Mouse (Mus musculus): ENCODE data around the gene 1700028J19Rik. TPM values are rescaled to one million over a fixed set of nuclear protein-coding genes. Genes with fewer than 3 reads are reported as not detected.
"Not testable (repeated sequence)": the region's sequence is repeated elsewhere in the genome, so short reads cannot be mapped to it uniquely, and the experiment has no call there.

The 1700028J19Rik gene
- polyA plus RNA-seq, 1 experiment from 2014 or later = 0.79 TPM

DNA sequence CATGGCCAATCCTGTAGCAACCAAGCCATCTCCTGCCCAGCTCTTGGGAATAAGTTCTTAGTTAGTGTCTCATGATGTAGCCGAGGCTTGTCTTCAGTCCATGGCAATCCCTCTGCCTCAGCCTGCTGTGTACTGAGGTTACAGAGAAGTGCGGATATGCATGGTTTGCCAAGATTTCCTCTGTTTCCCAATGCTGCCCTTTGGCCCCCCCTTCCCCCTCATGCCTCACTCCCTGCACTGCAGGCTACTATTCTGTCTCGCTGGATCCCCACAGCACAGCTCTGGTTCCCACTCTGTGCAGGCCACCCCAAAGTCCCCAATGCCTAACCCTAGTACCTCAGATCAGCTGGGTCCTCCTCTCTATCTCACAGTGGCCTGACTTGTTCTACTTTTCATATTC, 38.2 kb downstream of the 1700028J19Rik start:
- ATAC-seq (ENCODE audit: extremely low read depth, insufficient number of reproducible peaks, low FRiP score, low TSS enrichment) = no peak
- Histone ChIP-seq H3K36me3 (no peaks in the 10 kb centered on the region), H3K27ac (replicated peaks) (no peak overlapping the region), H3K4me1 (no peaks in the 10 kb centered on the region), H3K9me3 (no peaks in the 10 kb centered on the region), H3K27me3 (replicated peaks) (0 out of 2 replicates have a peak, but pooled peaks cover 3% of the 10 kb centered on the region), H3K4me3 (no peak overlapping the region), H3K4me2 (no peak overlapping the region), H3K9ac (no peak overlapping the region)
- 63% methylated on average over 3 of the region's 3 CpGs for WGBS

DNA sequence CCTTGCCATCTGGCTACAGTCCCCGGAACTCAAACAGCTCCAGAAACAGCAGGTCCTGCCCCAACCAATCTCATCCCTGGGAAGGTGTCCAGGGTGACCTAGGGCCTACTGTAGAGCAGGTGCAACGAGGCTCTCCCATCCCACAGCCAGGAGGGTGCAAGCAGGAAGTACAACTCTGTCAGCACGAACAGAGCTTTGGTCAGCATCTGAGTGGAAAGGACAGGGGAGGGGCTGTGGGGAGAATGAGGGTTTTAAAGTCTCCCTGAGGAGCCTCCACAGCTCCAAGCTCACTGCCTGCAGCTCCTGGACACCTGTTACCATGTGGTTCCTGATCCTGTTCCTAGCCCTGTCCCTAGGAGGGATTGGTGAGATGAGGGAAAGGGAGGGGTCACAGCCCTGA, 39.4 kb downstream of the 1700028J19Rik start, which contains the start of gene Klk1b4:
Klk1b4 (plus strand) TSS at position 301 of the 400 bp plus-strand sequence.
- H3K4me1 ChIP-seq; H3K4me2 ChIP-seq; ATAC-seq (ENCODE audit: extremely low read depth, insufficient number of reproducible peaks, low FRiP score, low TSS enrichment); H3K4me3 ChIP-seq; H3K9me3 ChIP-seq; H3K27me3 ChIP-seq (replicated peaks); H3K36me3 ChIP-seq; H3K9ac ChIP-seq; H3K27ac ChIP-seq (replicated peaks): not testable (repeated sequence)
- WGBS = 38% methylated on average over 3 of the region's 3 CpGs

DNA sequence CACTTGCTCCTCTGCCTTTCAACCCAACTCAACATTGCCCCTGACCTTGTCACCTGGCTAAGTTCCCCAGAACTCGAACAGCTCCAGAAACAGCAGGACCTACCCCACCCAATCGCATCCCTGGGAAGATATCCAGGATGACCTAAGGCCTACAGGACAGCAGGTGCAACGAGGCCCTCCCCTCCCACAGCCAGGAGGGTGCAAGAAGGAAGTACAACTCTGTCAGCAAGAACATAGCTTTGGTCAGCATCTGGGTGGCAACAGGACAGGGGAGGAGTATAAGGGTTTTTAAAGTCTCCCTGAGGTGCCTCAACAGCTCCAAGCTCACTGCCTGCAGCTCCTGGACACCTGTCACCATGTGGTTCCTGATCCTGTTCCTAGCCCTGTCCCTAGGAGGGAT, 48.6 kb downstream of the 1700028J19Rik start, which contains the start of gene Klk1b3:
Klk1b3 (plus strand) TSS at position 301 of the 400 bp plus-strand sequence.
- no peak for ATAC-seq (ENCODE audit: extremely low read depth, insufficient number of reproducible peaks, low FRiP score, low TSS enrichment)
- H3K36me3 ChIP-seq = no peaks in the 10 kb centered on the region
- no peak within 1 kb of the TSS for H3K4me2 ChIP-seq
- WGBS = 58% methylated on average over 3 of the region's 3 CpGs
- no peaks in the 10 kb centered on the region for H3K27me3 ChIP-seq (replicated peaks)
- H3K9me3 ChIP-seq = no peaks in the 10 kb centered on the region
- no peak within 1 kb of the TSS for H3K27ac ChIP-seq (replicated peaks)
- no peaks in the 10 kb centered on the region for H3K4me1 ChIP-seq
- no peak within 1 kb of the TSS for H3K4me3 ChIP-seq
- no peak within 1 kb of the TSS for H3K9ac ChIP-seq

DNA sequence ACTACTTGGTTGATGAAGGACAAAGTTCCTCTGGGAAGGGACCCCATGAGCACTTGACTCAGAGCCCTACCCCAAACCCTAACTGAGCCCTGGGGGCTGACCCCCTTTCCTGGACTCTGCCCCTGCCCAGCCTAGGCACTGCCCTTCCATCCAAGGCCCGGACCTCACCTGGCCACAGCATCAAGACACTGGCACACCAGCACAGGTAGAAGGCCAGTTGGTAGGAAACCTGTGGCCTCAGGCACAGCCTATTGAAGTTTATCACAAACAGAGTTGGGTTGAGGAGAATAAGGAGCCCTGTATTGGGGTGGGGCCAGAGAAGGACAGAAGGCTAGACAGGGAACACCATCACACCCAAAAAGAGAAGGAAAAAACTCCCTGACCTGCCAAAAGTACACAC, 53.0 kb downstream of the 1700028J19Rik start:
- not testable (repeated sequence) for H3K9me3 ChIP-seq; H3K4me1 ChIP-seq; H3K27ac ChIP-seq (replicated peaks); ATAC-seq (ENCODE audit: extremely low read depth, insufficient number of reproducible peaks, low FRiP score, low TSS enrichment); H3K9ac ChIP-seq; H3K4me2 ChIP-seq; H3K27me3 ChIP-seq (replicated peaks); H3K36me3 ChIP-seq; H3K4me3 ChIP-seq
- WGBS = 81% methylated on average over 1 of the region's 1 CpGs

DNA sequence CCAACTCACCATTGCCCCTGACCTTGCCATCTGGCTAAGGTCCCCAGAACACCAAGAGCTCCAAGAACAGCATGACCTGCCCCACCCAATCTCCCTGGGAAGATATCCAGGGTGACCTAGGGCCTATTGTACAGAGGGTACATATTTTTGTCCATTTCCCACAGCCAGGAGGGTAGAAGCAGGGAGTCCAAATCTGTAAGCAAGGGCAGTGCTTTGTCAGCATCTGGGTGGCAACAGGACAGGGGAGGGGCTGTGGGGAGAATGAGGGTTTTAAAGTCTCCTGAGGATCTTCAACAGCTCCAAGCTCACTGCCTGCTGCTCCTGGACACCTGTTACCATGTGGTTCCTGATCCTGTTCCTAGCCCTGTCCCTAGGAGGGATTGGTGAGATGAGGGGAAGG, 58.6 kb downstream of the 1700028J19Rik start, which contains the start of gene Klk1b24:
Klk1b24 (plus strand) TSS at position 301 of the 400 bp plus-strand sequence.
- H3K36me3 ChIP-seq; H3K4me2 ChIP-seq; H3K27ac ChIP-seq (replicated peaks); H3K4me1 ChIP-seq; H3K9me3 ChIP-seq; H3K27me3 ChIP-seq (replicated peaks); H3K9ac ChIP-seq; ATAC-seq (ENCODE audit: extremely low read depth, insufficient number of reproducible peaks, low FRiP score, low TSS enrichment); H3K4me3 ChIP-seq: not testable (repeated sequence)

DNA sequence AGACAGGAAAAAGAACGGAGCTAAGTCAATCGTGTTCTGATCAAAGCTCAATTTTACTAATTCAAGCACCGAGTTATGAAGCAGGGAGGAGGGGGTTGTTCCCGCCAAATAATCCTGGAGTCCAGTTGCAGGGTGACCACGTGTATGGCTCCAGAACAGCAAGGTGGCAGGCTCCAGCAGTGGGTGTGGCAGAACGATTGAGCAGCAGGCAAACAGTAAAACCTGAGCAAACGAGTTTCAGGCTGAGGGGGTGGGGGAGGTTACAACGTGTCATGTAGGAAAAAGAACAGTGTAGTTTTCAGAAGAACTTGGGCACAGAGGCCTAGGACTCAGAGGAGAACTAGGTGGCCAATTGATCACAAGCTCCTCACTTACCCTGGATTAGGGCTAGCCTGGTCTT, 60.0 kb downstream of the 1700028J19Rik start:
- H3K9me3 ChIP-seq; H3K27me3 ChIP-seq (replicated peaks); H3K27ac ChIP-seq (replicated peaks); ATAC-seq (ENCODE audit: extremely low read depth, insufficient number of reproducible peaks, low FRiP score, low TSS enrichment); H3K4me2 ChIP-seq; H3K4me1 ChIP-seq; H3K4me3 ChIP-seq; H3K36me3 ChIP-seq; H3K9ac ChIP-seq: not testable (repeated sequence)
- 63% methylated on average over 8 of the region's 8 CpGs for WGBS

Other genes with a start within 250 kb of the 1700028J19Rik start
- gene Klk1b26, start 234.5 kb downstream of the 1700028J19Rik start, polyA plus RNA-seq (2015; fragmentation: Nextera tagmentation; extraction: Ambion mirVana) = not detected in 2 replicates
- gene Klk1b27, start 194.4 kb downstream of the 1700028J19Rik start, polyA plus RNA-seq (2015; fragmentation: Nextera tagmentation; extraction: Ambion mirVana) = not detected in 2 replicates
- not detected in 2 replicates for gene Klk1b21, start 144.4 kb downstream of the 1700028J19Rik start, polyA plus RNA-seq (2015; fragmentation: Nextera tagmentation; extraction: Ambion mirVana)
- gene Klk1b22, start 134.0 kb downstream of the 1700028J19Rik start, polyA plus RNA-seq (2015; fragmentation: Nextera tagmentation; extraction: Ambion mirVana) = not detected in 2 replicates
- gene Klk1b16, start 109.9 kb downstream of the 1700028J19Rik start, polyA plus RNA-seq (2015; fragmentation: Nextera tagmentation; extraction: Ambion mirVana) = not detected in 2 replicates
- gene Klk1b24, start 58.5 kb downstream of the 1700028J19Rik start, polyA plus RNA-seq (2015; fragmentation: Nextera tagmentation; extraction: Ambion mirVana) = not detected in 2 replicates
- not detected in 2 replicates for gene Klk1b3, start 48.5 kb downstream of the 1700028J19Rik start, polyA plus RNA-seq (2015; fragmentation: Nextera tagmentation; extraction: Ambion mirVana)
- not detected in 2 replicates for gene Klk1b4, start 39.3 kb downstream of the 1700028J19Rik start, polyA plus RNA-seq (2015; fragmentation: Nextera tagmentation; extraction: Ambion mirVana)
- not detected in 2 replicates for gene Klk1b5, start 30.8 kb downstream of the 1700028J19Rik start, polyA plus RNA-seq (2015; fragmentation: Nextera tagmentation; extraction: Ambion mirVana)
- gene Klk1, start 21.3 kb downstream of the 1700028J19Rik start, polyA plus RNA-seq (2015; fragmentation: Nextera tagmentation; extraction: Ambion mirVana) = not detected in 2 replicates
- 0.09 TPM in 1 of 2 replicates, not detected in the other for gene Gm36864, start 10.5 kb downstream of the 1700028J19Rik start, polyA plus RNA-seq (2015; fragmentation: Nextera tagmentation; extraction: Ambion mirVana)
- 85.1 and 87.1 TPM in 2 replicates for gene 2410002F23Rik, start within 50 bp of the 1700028J19Rik start, polyA plus RNA-seq (2015; fragmentation: Nextera tagmentation; extraction: Ambion mirVana)
- not detected in 2 replicates for gene Acp4, start 10.7 kb upstream of the 1700028J19Rik start, polyA plus RNA-seq (2015; fragmentation: Nextera tagmentation; extraction: Ambion mirVana)
- gene Gm15517, start 14.8 kb upstream of the 1700028J19Rik start, polyA plus RNA-seq (2015; fragmentation: Nextera tagmentation; extraction: Ambion mirVana) = not detected in 2 replicates
- gene Clec11a, start 60.2 kb upstream of the 1700028J19Rik start, polyA plus RNA-seq (2015; fragmentation: Nextera tagmentation; extraction: Ambion mirVana) = 0.67 and 0.71 TPM in 2 replicates
- gene Shank1, start 63.6 kb upstream of the 1700028J19Rik start, polyA plus RNA-seq (2015; fragmentation: Nextera tagmentation; extraction: Ambion mirVana) = 0.62 and 0.80 TPM in 2 replicates
- 0.53 and 0.62 TPM in 2 replicates for gene Syt3, start 137.4 kb upstream of the 1700028J19Rik start, polyA plus RNA-seq (2015; fragmentation: Nextera tagmentation; extraction: Ambion mirVana)
- gene 1700008O03Rik, start 139.1 kb upstream of the 1700028J19Rik start, polyA plus RNA-seq (2015; fragmentation: Nextera tagmentation; extraction: Ambion mirVana) = 0.35 and 0.45 TPM in 2 replicates
- gene Lrrc4b, start 182.3 kb upstream of the 1700028J19Rik start, polyA plus RNA-seq (2015; fragmentation: Nextera tagmentation; extraction: Ambion mirVana) = 1.6 and 1.7 TPM in 2 replicates
- gene Aspdh, start 218.7 kb upstream of the 1700028J19Rik start, polyA plus RNA-seq (2015; fragmentation: Nextera tagmentation; extraction: Ambion mirVana) = 0.70 and 1.4 TPM in 2 replicates
- 138 and 158 TPM in 2 replicates for gene Josd2, start 221.3 kb upstream of the 1700028J19Rik start, polyA plus RNA-seq (2015; fragmentation: Nextera tagmentation; extraction: Ambion mirVana)
- 88.2 and 93.2 TPM in 2 replicates for gene Emc10, start 249.8 kb upstream of the 1700028J19Rik start, polyA plus RNA-seq (2015; fragmentation: Nextera tagmentation; extraction: Ambion mirVana)
- 8.5 and 9.1 TPM in 2 replicates for gene Fam71e1, start 249.9 kb upstream of the 1700028J19Rik start, polyA plus RNA-seq (2015; fragmentation: Nextera tagmentation; extraction: Ambion mirVana)

All from heart, embryonic 13.5 days (tissue).